Mouse (Mus musculus) liver, embryonic 12.5 days (tissue): Measurements from ENCODE around the gene Syngr4. TPM values are rescaled to one million over a fixed set of nuclear protein-coding genes. Genes with fewer than 3 reads are reported as not detected.
A peak's percentile ranks its signal among the peaks of the same experiment; 100 is the strongest.
"Not testable (repeated sequence)": the region's sequence is repeated elsewhere in the genome, so short reads cannot be mapped to it uniquely, and the experiment has no call there.

Experiments
- ATAC-seq: fragments of 200-750 bp; cut with Nextera tagmentation; 2 replicates; pipeline ENCODE4 v1.8.0; 2017; ENCODE audit warnings: moderate number of reproducible peaks, mild to moderate bottlenecking, moderate library complexity
- H3K27ac ChIP-seq: fragments of 300-500 bp; sonication (generic); 2 replicates; pipeline ENCODE4 v1.5.1; 2016; ENCODE audit warnings: mild to moderate bottlenecking
- H3K27me3 ChIP-seq: fragments of 300-500 bp; sonication (generic); replicated peaks from 2 replicates; pipeline ENCODE4 v1.6.1; 2016; ENCODE audit warnings: mild to moderate bottlenecking, moderate library complexity
- H3K36me3 ChIP-seq: fragments of 300-500 bp; sonication (generic); 2 replicates; pipeline ENCODE4 v1.6.1; 2016; ENCODE audit warnings: mild to moderate bottlenecking, moderate library complexity
- H3K4me1 ChIP-seq: fragments of 300-500 bp; sonication (generic); 2 replicates; pipeline ENCODE4 v1.6.1; 2016
- H3K4me2 ChIP-seq: fragments of 300-500 bp; sonication (generic); 2 replicates; pipeline ENCODE4 v1.6.1; 2016; ENCODE audit warnings: mild to moderate bottlenecking, moderate library complexity
- H3K4me3 ChIP-seq: fragments of 300-500 bp; sonication (generic); 2 replicates; pipeline ENCODE4 v1.5.1; 2016; ENCODE audit warnings: mild to moderate bottlenecking, moderate library complexity
- H3K9ac ChIP-seq: fragments of 300-500 bp; sonication (generic); 2 replicates; pipeline ENCODE4 v1.6.1; 2016; ENCODE audit warnings: mild to moderate bottlenecking, moderate library complexity
- H3K9me3 ChIP-seq: fragments of 300-500 bp; sonication (generic); replicated peaks from 2 replicates; pipeline ENCODE4 v1.6.1; 2016; ENCODE audit warnings: mild to moderate bottlenecking, moderate library complexity
- WGBS: fragments of 180-500 bp; shearing (Covaris S2); methylation state at CpG from one replicate; pipeline ENCODE4 v1.1.7; 2016; ENCODE audit not compliant: insufficient replicate concordance; 5-methylcytosine and 5-hydroxymethylcytosine counted together
- polyA plus RNA-seq: library from polyadenylated mRNA; unstranded; fragments of >200 nt; fragmentation: Nextera tagmentation; extraction: Ambion mirVana; gene quantifications from 2 replicates; pipeline ENCODE4 v1.2.1, GENCODE M21; 2016

Syngr4 gene
- polyA plus RNA-seq, 1 experiment from 2014 or later, result 0.94 TPM

DNA sequence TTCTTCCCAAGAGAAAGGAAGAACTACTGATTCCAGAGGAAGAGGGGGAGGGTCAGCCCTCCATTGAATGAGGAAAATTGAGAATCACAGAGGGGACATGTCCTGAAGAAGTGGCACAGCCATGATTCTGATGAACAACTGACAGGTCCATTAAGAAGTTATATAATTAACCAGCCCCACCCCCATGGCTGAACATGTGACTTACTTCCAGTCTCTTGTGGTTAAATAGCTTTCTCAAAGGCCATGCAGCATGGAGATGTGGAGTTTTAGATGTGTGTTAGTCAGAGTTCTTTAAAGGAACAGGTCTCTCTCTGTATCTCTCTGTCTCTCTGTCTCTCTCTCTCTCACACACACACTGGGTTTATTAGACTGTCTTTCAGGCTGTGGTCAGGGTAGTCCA is 11.9 kb upstream of the Syngr4 start:
- no peak overlapping the region for H3K27ac ChIP-seq
- H3K4me1 ChIP-seq, result no peaks in the 10 kb centered on the region
- H3K4me2 ChIP-seq, result no peak overlapping the region
- H3K4me3 ChIP-seq, result no peak overlapping the region
- no peaks in the 10 kb centered on the region for H3K27me3 ChIP-seq
- no peak overlapping the region for H3K9ac ChIP-seq
- no peak for ATAC-seq
- peaks cover 55% of the 10 kb centered on the region for H3K36me3 ChIP-seq
- H3K9me3 ChIP-seq, result peaks cover 8% of the 10 kb centered on the region

- peaks cover 3% of the 10 kb centered on the region for H3K4me1 ChIP-seq
- no peaks in the 10 kb centered on the region for H3K27me3 ChIP-seq
- no peak overlapping the region for H3K4me2 ChIP-seq
- H3K27ac ChIP-seq, result no peak overlapping the region
- ATAC-seq, result no peak
- peaks cover 46% of the 10 kb centered on the region for H3K36me3 ChIP-seq
- H3K9me3 ChIP-seq, result peaks cover 10% of the 10 kb centered on the region
- no peak overlapping the region for H3K9ac ChIP-seq
- H3K4me3 ChIP-seq, result no peak overlapping the region
- WGBS, result 67% methylated on average over 9 of the region's 9 CpGs
Measured at GRCm38 (mm10) chr7:45906622-45907021, 10.1 kb upstream of the Syngr4 start.

GRCm38 (mm10) chr7:45902481-45903002 is 6.0 kb upstream of the Syngr4 start:
- peaks cover 16% of the 10 kb centered on the region for H3K36me3 ChIP-seq
- 72% methylated on average over 11 of the region's 12 CpGs for WGBS
- no peak overlapping the region for H3K4me3 ChIP-seq
- no peak overlapping the region for H3K27ac ChIP-seq
- H3K4me1 ChIP-seq, result peaks cover 22% of the 10 kb centered on the region
- ATAC-seq, result no peak
- no peak overlapping the region for H3K9ac ChIP-seq
- no peak overlapping the region for H3K4me2 ChIP-seq
- H3K27me3 ChIP-seq, result no peaks in the 10 kb centered on the region
- H3K9me3 ChIP-seq, result peaks cover 10% of the 10 kb centered on the region

GRCm38 (mm10) chr7:45901562-45901961 is 5.0 kb upstream of the Syngr4 start:
- peak overlapping the region; percentile 30; the same call in 1 of the 2 replicates for H3K4me2 ChIP-seq
- WGBS, result 42% methylated on average over 5 of the region's 5 CpGs
- no peak overlapping the region for H3K9ac ChIP-seq
- ATAC-seq, result peak; percentile 54
- peaks cover 28% of the 10 kb centered on the region for H3K4me1 ChIP-seq
- no peak overlapping the region for H3K4me3 ChIP-seq
- no peaks in the 10 kb centered on the region for H3K27me3 ChIP-seq
- peaks cover 9% of the 10 kb centered on the region for H3K36me3 ChIP-seq
- peaks cover 10% of the 10 kb centered on the region for H3K9me3 ChIP-seq
- no peak overlapping the region for H3K27ac ChIP-seq

DNA sequence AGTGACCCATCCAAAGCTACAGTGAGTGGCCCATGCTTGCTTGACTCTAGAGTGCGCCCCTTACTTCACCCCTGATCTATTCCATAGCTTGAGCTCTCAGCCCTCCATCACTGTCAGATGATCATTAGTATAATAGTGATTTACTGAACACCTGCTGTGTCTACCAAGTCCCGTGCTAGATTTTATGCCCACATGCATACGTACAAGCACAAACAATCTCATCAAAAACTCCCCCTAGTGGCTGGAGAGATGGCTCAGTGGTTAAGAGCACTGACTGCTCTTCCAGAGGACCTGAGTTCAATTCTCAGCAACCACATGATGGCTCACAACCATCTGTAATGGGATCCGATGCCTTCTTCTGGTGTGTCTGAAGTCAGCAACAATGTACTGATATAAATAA is 1.6 kb upstream of the Syngr4 start:
- not testable (repeated sequence) for H3K9me3 ChIP-seq, H3K9ac ChIP-seq, H3K36me3 ChIP-seq, ATAC-seq
- Histone ChIP-seq H3K4me1 (peaks cover 37% of the 10 kb centered on the region), H3K27me3 (peaks cover 20% of the 10 kb centered on the region), H3K27ac (peak overlapping the region; percentile 79), H3K4me3 (peak overlapping the region; percentile 63), H3K4me2 (peak overlapping the region; percentile 93)
- 42% methylated on average over 4 of the region's 4 CpGs for WGBS

DNA sequence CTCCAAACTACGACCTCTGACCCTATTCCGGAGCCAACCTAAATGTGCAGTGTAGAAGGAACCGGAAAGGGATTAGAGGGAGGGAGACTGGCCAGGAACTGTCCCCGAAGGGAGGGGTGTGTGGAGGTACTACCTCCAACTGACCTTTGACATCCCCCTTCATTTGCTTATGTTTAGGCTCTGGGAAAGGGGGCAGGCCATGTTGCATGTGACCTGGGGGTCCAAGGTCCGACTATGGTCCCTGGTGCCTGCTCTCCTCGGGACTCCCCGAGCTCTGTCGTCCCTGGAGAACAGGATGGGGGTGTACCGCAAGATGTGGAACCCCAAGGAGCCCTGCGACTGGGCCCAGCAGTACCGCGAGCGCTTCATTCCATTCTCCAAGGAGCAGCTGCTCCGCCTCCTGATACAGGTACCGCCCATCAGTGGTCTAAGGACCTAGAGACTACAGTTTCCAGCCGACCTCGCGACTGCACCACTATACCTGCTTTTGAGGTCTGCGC is 794 bp upstream of the Syngr4 start:
- peak overlapping the region; percentile 93 for H3K4me2 ChIP-seq
- ATAC-seq, result peak; percentile 64
- peaks cover 37% of the 10 kb centered on the region for H3K4me1 ChIP-seq
- under 1% methylated on average over 19 of the region's 19 CpGs for WGBS
- peak overlapping the region; percentile 63 for H3K4me3 ChIP-seq
- no peaks in the 10 kb centered on the region for H3K9me3 ChIP-seq
- H3K27me3 ChIP-seq, result peaks cover 25% of the 10 kb centered on the region
- H3K27ac ChIP-seq, result peak overlapping the region; percentile 79
- H3K36me3 ChIP-seq, result no peaks in the 10 kb centered on the region
- peak overlapping the region; percentile 75 for H3K9ac ChIP-seq

- peak overlapping the region; percentile 75 for H3K27ac ChIP-seq
- H3K9ac ChIP-seq, result peak overlapping the region; percentile 44; the same call in 1 of the 2 replicates
- peak; percentile 2; the same call in 1 of the 2 replicates for ATAC-seq
- peak overlapping the region; percentile 93 for H3K4me2 ChIP-seq
- H3K36me3 ChIP-seq, result no peaks in the 10 kb centered on the region
- peaks cover 25% of the 10 kb centered on the region for H3K27me3 ChIP-seq
- WGBS, result 71% methylated on average over 6 of the region's 6 CpGs
- H3K4me3 ChIP-seq, result peak overlapping the region; percentile 63
- peaks cover 28% of the 10 kb centered on the region for H3K4me1 ChIP-seq
- no peaks in the 10 kb centered on the region for H3K9me3 ChIP-seq
Measured at GRCm38 (mm10) chr7:45895931-45896516, 490 bp downstream of the Syngr4 start.

- Histone ChIP-seq H3K4me3 (no peak overlapping the region), H3K36me3 (no peaks in the 10 kb centered on the region), H3K9ac (no peak overlapping the region), H3K27me3 (peaks cover 25% of the 10 kb centered on the region), H3K9me3 (no peaks in the 10 kb centered on the region), H3K27ac (no peak overlapping the region), H3K4me2 (no peak overlapping the region), H3K4me1 (peaks cover 17% of the 10 kb centered on the region)
- no peak for ATAC-seq
- WGBS, result 66% methylated on average over 2 of the region's 2 CpGs
Measured at GRCm38 (mm10) chr7:45892651-45893050, 3.9 kb downstream of the Syngr4 start.

GRCm38 (mm10) chr7:45887246-45887645 is 9.3 kb downstream of the Syngr4 start:
- Histone ChIP-seq H3K9ac (no peak overlapping the region), H3K27me3 (no peaks in the 10 kb centered on the region), H3K27ac (no peak overlapping the region), H3K4me2 (no peak overlapping the region), H3K9me3 (no peaks in the 10 kb centered on the region), H3K4me1 (0 out of 2 replicates have a peak, but pooled peaks cover 4% of the 10 kb centered on the region), H3K4me3 (no peak overlapping the region), H3K36me3 (peaks cover 33% of the 10 kb centered on the region)
- 25% methylated on average over 3 of the region's 3 CpGs for WGBS
- ATAC-seq, result no peak

DNA sequence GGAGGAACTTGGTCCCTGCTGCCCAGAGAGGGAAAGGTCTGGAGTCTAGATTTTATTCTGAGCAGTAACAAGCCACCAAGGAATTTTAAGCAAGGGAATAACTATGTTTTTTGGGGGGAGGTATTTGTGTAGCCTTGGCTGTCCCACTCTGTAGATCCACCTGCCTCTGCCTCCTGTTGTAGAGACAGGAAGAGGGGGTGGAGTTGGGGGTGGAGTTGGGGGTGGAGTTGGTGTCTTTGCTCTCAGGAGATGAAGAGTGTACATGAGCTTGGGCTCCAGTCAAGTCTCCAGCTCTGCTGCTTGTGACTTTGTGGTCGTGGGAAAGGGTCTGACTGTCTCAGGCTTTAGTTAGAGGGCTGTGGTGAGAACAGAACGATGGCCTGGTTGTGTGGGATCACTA is 15.5 kb downstream of the Syngr4 start:
- no peak for ATAC-seq
- Histone ChIP-seq H3K4me2 (no peak overlapping the region), H3K4me3 (no peak overlapping the region), H3K27ac (no peak overlapping the region), H3K4me1 (no peaks in the 10 kb centered on the region), H3K36me3 (peaks cover 92% of the 10 kb centered on the region), H3K9me3 (no peaks in the 10 kb centered on the region), H3K27me3 (no peaks in the 10 kb centered on the region), H3K9ac (no peak overlapping the region)
- 68% methylated on average over 2 of the region's 2 CpGs for WGBS

DNA sequence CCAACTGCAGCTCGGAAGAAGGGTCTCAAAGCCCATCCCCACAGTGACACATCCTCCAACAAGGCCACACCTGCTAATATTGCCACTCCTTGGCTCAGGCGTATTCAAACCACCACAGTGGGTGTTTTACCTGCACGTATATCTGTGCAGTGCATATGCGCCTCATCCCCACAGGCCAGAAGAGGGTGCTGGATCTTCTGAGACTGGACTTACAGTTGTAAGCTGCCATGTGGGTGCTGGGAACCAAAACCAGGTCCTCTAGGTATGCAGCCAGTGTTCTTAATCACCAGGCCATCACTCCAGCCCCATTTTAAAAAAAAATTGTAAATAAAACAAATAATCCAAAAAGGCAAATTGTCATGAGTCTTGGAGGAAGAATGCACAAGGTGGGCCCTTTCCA is 16.0 kb downstream of the Syngr4 start:
- H3K36me3 ChIP-seq, result peaks cover 97% of the 10 kb centered on the region
- WGBS, result 85% methylated on average over 4 of the region's 4 CpGs
- ATAC-seq, result no peak

GRCm38 (mm10) chr7:45878278-45878677 is 18.2 kb downstream of the Syngr4 start, which contains the start of gene Grin2d:
Gene Grin2d, minus strand, starts transcription at chr7:45878378.
- not testable (repeated sequence) for H3K4me2 ChIP-seq, H3K9ac ChIP-seq, H3K27ac ChIP-seq, H3K4me3 ChIP-seq, ATAC-seq, H3K9me3 ChIP-seq, H3K27me3 ChIP-seq
- 70% methylated on average over 1 of the region's 1 CpGs for WGBS
- Histone ChIP-seq H3K4me1 (peaks cover 19% of the 10 kb centered on the region), H3K36me3 (peaks cover 91% of the 10 kb centered on the region)

More for the DNA sequence above, 16.0 kb downstream of the Syngr4 start:
- H3K4me1 ChIP-seq, result no peaks in the 10 kb centered on the region
- no peak overlapping the region for H3K4me3 ChIP-seq
- no peak overlapping the region for H3K4me2 ChIP-seq
- no peak overlapping the region for H3K9ac ChIP-seq
- no peaks in the 10 kb centered on the region for H3K27me3 ChIP-seq
- H3K9me3 ChIP-seq, result no peaks in the 10 kb centered on the region
- H3K27ac ChIP-seq, result no peak overlapping the region
